Mouse (Mus musculus): ENCODE data around the gene Agk. TPM values are rescaled to one million over a fixed set of nuclear protein-coding genes. Genes with fewer than 3 reads are reported as not detected.

Gene Agk
- polyA plus RNA-seq (2015; fragmentation: Nextera tagmentation; extraction: Ambion mirVana), result 11.0 and 11.4 TPM in 2 replicates

GRCm38 (mm10) chr6:40324897-40325841 is at the start of gene Agk:
TSS of gene Agk (plus strand) at chr6:40325172.
- no peaks in the 10 kb centered on the region for H3K27me3 ChIP-seq (ENCODE audit: control insufficient read depth, insufficient read depth, low read depth, low read length)
- no peaks in the 10 kb centered on the region for H3K9me3 ChIP-seq (replicated peaks; ENCODE audit: control insufficient read depth, low read length)
- H3K9ac ChIP-seq (ENCODE audit: low read depth, low read length), result peak within 1 kb of the TSS; percentile 75
- H3K4me2 ChIP-seq (ENCODE audit: low read depth, low read length), result peak within 1 kb of the TSS; percentile 66
- no peaks in the 10 kb centered on the region for H3K36me3 ChIP-seq (ENCODE audit: control insufficient read depth, insufficient read depth)
- H3K27ac ChIP-seq (ENCODE audit: low read length), result peak within 1 kb of the TSS; percentile 69
- peak; percentile 87 for ATAC-seq (ENCODE audit: low read depth)
- WGBS (ENCODE audit: insufficient replicate concordance), result 3% methylated on average over 52 of the region's 52 CpGs
- peaks cover 2% of the 10 kb centered on the region for H3K4me1 ChIP-seq (ENCODE audit: control insufficient read depth, low read depth, low read length)
- H3K4me3 ChIP-seq (ENCODE audit: low read depth, low read length), result peak within 1 kb of the TSS; percentile 72

- Histone ChIP-seq H3K36me3 (ENCODE audit: control insufficient read depth, insufficient read depth) (no peaks in the 10 kb centered on the region), H3K4me1 (ENCODE audit: control insufficient read depth, low read depth, low read length) (no peaks in the 10 kb centered on the region), H3K27ac (ENCODE audit: low read length) (no peak overlapping the region), H3K4me2 (ENCODE audit: low read depth, low read length) (no peak overlapping the region), H3K9me3 (replicated peaks; ENCODE audit: control insufficient read depth, low read length) (no peaks in the 10 kb centered on the region), H3K9ac (ENCODE audit: low read depth, low read length) (no peak overlapping the region), H3K27me3 (ENCODE audit: control insufficient read depth, insufficient read depth, low read depth, low read length) (no peaks in the 10 kb centered on the region), H3K4me3 (ENCODE audit: low read depth, low read length) (no peak overlapping the region)
- ATAC-seq (ENCODE audit: low read depth), result no peak
- 26% methylated on average over 5 of the region's 5 CpGs for WGBS (ENCODE audit: insufficient replicate concordance)
These were observed 24.3 kb upstream of the Agk start for GRCm38 (mm10) chr6:40300707-40301106.

GRCm38 (mm10) chr6:40303379-40303778 is 21.6 kb upstream of the Agk start:
- Histone ChIP-seq H3K4me2 (ENCODE audit: low read depth, low read length) (no peak overlapping the region), H3K27me3 (ENCODE audit: control insufficient read depth, insufficient read depth, low read depth, low read length) (no peaks in the 10 kb centered on the region), H3K36me3 (ENCODE audit: control insufficient read depth, insufficient read depth) (no peaks in the 10 kb centered on the region), H3K9ac (ENCODE audit: low read depth, low read length) (no peak overlapping the region), H3K4me1 (ENCODE audit: control insufficient read depth, low read depth, low read length) (no peaks in the 10 kb centered on the region), H3K9me3 (replicated peaks; ENCODE audit: control insufficient read depth, low read length) (no peaks in the 10 kb centered on the region), H3K27ac (ENCODE audit: low read length) (no peak overlapping the region), H3K4me3 (ENCODE audit: low read depth, low read length) (no peak overlapping the region)
- 13% methylated on average over 6 of the region's 6 CpGs for WGBS (ENCODE audit: insufficient replicate concordance)
- no peak for ATAC-seq (ENCODE audit: low read depth)

GRCm38 (mm10) chr6:40304972-40305371 is 20.0 kb upstream of the Agk start:
- ATAC-seq (ENCODE audit: low read depth), result no peak

GRCm38 (mm10) chr6:40326341-40326740 is 1.4 kb downstream of the Agk start:
- Histone ChIP-seq H3K4me1 (ENCODE audit: control insufficient read depth, low read depth, low read length) (peaks cover 2% of the 10 kb centered on the region), H3K27me3 (ENCODE audit: control insufficient read depth, insufficient read depth, low read depth, low read length) (no peaks in the 10 kb centered on the region), H3K9me3 (replicated peaks; ENCODE audit: control insufficient read depth, low read length) (no peaks in the 10 kb centered on the region), H3K9ac (ENCODE audit: low read depth, low read length) (no peak overlapping the region), H3K27ac (ENCODE audit: low read length) (no peak overlapping the region), H3K36me3 (ENCODE audit: control insufficient read depth, insufficient read depth) (no peaks in the 10 kb centered on the region), H3K4me3 (ENCODE audit: low read depth, low read length) (peak overlapping the region; percentile 72), H3K4me2 (ENCODE audit: low read depth, low read length) (peak overlapping the region; percentile 66; the same call in 1 of the 2 replicates)
- no peak for ATAC-seq (ENCODE audit: low read depth)
- 69% methylated on average over 8 of the region's 8 CpGs for WGBS (ENCODE audit: insufficient replicate concordance)

More at GRCm38 (mm10) chr6:40304972-40305371, 20.0 kb upstream of the Agk start:
- no peak overlapping the region for H3K27ac ChIP-seq (ENCODE audit: low read length)
- no peak overlapping the region for H3K9ac ChIP-seq (ENCODE audit: low read depth, low read length)
- H3K4me1 ChIP-seq (ENCODE audit: control insufficient read depth, low read depth, low read length), result no peaks in the 10 kb centered on the region
- no peaks in the 10 kb centered on the region for H3K9me3 ChIP-seq (replicated peaks; ENCODE audit: control insufficient read depth, low read length)
- no peaks in the 10 kb centered on the region for H3K36me3 ChIP-seq (ENCODE audit: control insufficient read depth, insufficient read depth)
- H3K4me3 ChIP-seq (ENCODE audit: low read depth, low read length), result no peak overlapping the region
- H3K4me2 ChIP-seq (ENCODE audit: low read depth, low read length), result no peak overlapping the region
- H3K27me3 ChIP-seq (ENCODE audit: control insufficient read depth, insufficient read depth, low read depth, low read length), result no peaks in the 10 kb centered on the region

GRCm38 (mm10) chr6:40333497-40333896 is 8.5 kb downstream of the Agk start:
- ATAC-seq (ENCODE audit: low read depth), result no peak
- no peak overlapping the region for H3K4me2 ChIP-seq (ENCODE audit: low read depth, low read length)
- no peaks in the 10 kb centered on the region for H3K4me1 ChIP-seq (ENCODE audit: control insufficient read depth, low read depth, low read length)
- peaks cover 2% of the 10 kb centered on the region; the same call in 1 of the 2 replicates for H3K36me3 ChIP-seq (ENCODE audit: control insufficient read depth, insufficient read depth)
- H3K27ac ChIP-seq (ENCODE audit: low read length), result no peak overlapping the region
- H3K27me3 ChIP-seq (ENCODE audit: control insufficient read depth, insufficient read depth, low read depth, low read length), result no peaks in the 10 kb centered on the region
- H3K9ac ChIP-seq (ENCODE audit: low read depth, low read length), result no peak overlapping the region
- H3K9me3 ChIP-seq (replicated peaks; ENCODE audit: control insufficient read depth, low read length), result no peaks in the 10 kb centered on the region
- no peak overlapping the region for H3K4me3 ChIP-seq (ENCODE audit: low read depth, low read length)
- WGBS (ENCODE audit: insufficient replicate concordance), result 78% methylated on average over 2 of the region's 2 CpGs

GRCm38 (mm10) chr6:40336735-40337731 is 12.1 kb downstream of the Agk start:
- H3K4me2 ChIP-seq (ENCODE audit: low read depth, low read length), result no peak overlapping the region
- H3K9me3 ChIP-seq (replicated peaks; ENCODE audit: control insufficient read depth, low read length), result no peaks in the 10 kb centered on the region
- no peaks in the 10 kb centered on the region for H3K27me3 ChIP-seq (ENCODE audit: control insufficient read depth, insufficient read depth, low read depth, low read length)
- no peak overlapping the region for H3K9ac ChIP-seq (ENCODE audit: low read depth, low read length)
- WGBS (ENCODE audit: insufficient replicate concordance), result 75% methylated on average over 6 of the region's 6 CpGs
- H3K36me3 ChIP-seq (ENCODE audit: control insufficient read depth, insufficient read depth), result peaks cover 2% of the 10 kb centered on the region; the same call in 1 of the 2 replicates
- H3K4me3 ChIP-seq (ENCODE audit: low read depth, low read length), result no peak overlapping the region
- H3K4me1 ChIP-seq (ENCODE audit: control insufficient read depth, low read depth, low read length), result no peaks in the 10 kb centered on the region
- no peak overlapping the region for H3K27ac ChIP-seq (ENCODE audit: low read length)
- ATAC-seq (ENCODE audit: low read depth), result no peak

GRCm38 (mm10) chr6:40346959-40347771 is 22.2 kb downstream of the Agk start:
- ATAC-seq (ENCODE audit: low read depth), result no peak

More at GRCm38 (mm10) chr6:40346959-40347771, 22.2 kb downstream of the Agk start:
- Histone ChIP-seq H3K27ac (ENCODE audit: low read length) (no peak overlapping the region), H3K9me3 (replicated peaks; ENCODE audit: control insufficient read depth, low read length) (no peaks in the 10 kb centered on the region), H3K9ac (ENCODE audit: low read depth, low read length) (no peak overlapping the region), H3K27me3 (ENCODE audit: control insufficient read depth, insufficient read depth, low read depth, low read length) (no peaks in the 10 kb centered on the region), H3K36me3 (ENCODE audit: control insufficient read depth, insufficient read depth) (no peaks in the 10 kb centered on the region), H3K4me2 (ENCODE audit: low read depth, low read length) (no peak overlapping the region), H3K4me3 (ENCODE audit: low read depth, low read length) (no peak overlapping the region), H3K4me1 (ENCODE audit: control insufficient read depth, low read depth, low read length) (no peaks in the 10 kb centered on the region)
- 56% methylated on average over 10 of the region's 10 CpGs for WGBS (ENCODE audit: insufficient replicate concordance)
